Mouse (Mus musculus): ENCODE results near the gene Gpr39. TPM values are rescaled to one million over a fixed set of nuclear protein-coding genes. Genes with fewer than 3 reads are reported as not detected.
"Not testable (repeated sequence)": the region's sequence is repeated elsewhere in the genome, so short reads cannot be mapped to it uniquely, and the experiment has no call there.

The Gpr39 gene
- total RNA-seq (2017), result not detected in 2 replicates

DNA sequence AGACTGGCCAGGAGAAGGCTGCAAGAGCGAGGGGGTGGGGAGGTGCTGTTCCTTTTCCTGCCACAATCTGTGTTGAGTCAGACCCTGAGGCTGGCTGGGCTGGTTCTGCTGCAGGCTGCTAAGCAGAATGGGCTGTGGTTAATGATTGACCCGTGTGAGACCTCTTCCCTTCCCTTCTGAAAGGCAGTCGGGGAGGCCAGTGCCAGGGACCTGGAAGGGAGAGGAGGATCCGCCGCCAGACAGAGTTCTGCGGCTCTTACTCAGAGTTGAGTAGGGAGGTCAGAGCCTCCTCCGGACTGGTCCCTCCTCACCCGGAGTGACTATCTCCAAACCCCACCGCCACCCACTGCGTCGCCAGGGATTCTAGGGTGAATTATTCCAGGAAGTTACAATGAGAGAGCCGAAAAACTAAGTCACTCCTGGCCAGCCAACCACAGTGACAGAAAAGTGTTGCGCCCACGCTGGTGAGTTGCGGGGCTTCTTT, at the start of gene Gpr39:
Gene Gpr39, plus strand, starts transcription at position 206 of the 484 bp plus-strand sequence.
- ATAC-seq (replicated peaks in 1 of 2; ENCODE audit: insufficient read depth in 1 of 2, low FRiP score in 2 of 2, low TSS enrichment in 1 of 2, low read depth in 1 of 2, poor library complexity in 2 of 2, severe bottlenecking in 2 of 2), result peak; percentile 93 to 95

- ATAC-seq (replicated peaks in 1 of 2; ENCODE audit: insufficient read depth in 1 of 2, low FRiP score in 2 of 2, low TSS enrichment in 1 of 2, low read depth in 1 of 2, poor library complexity in 2 of 2, severe bottlenecking in 2 of 2), result no peak
Observed at GRCm38 (mm10) chr1:125639501-125640253, 37.1 kb upstream of the Gpr39 start.

DNA sequence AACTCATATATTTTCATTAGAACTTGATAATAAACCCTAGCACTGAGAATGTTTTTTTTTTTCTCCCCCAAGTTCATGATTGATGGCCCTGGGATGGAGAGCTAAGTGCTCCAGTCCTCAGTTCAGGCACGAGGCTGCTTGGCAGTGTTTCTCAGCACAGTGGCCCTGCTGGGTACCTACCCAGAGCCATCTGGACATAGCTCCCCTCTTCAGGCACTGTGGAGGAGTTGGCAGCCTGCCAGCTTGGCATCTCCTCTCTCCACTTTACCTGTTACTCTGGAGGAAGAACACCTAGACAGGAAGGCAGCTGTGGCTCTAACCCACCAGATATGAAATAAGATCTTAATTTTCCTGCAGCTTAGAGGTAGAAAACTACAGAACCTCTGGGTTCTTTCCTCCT, 33.2 kb upstream of the Gpr39 start:
- no peak for ATAC-seq (replicated peaks in 1 of 2; ENCODE audit: insufficient read depth in 1 of 2, low FRiP score in 2 of 2, low TSS enrichment in 1 of 2, low read depth in 1 of 2, poor library complexity in 2 of 2, severe bottlenecking in 2 of 2)

- not testable (repeated sequence) for ATAC-seq (replicated peaks in 1 of 2; ENCODE audit: insufficient read depth in 1 of 2, low FRiP score in 2 of 2, low TSS enrichment in 1 of 2, low read depth in 1 of 2, poor library complexity in 2 of 2, severe bottlenecking in 2 of 2)
Observed at GRCm38 (mm10) chr1:125646816-125647215, 30.0 kb upstream of the Gpr39 start.

- no peak for ATAC-seq (replicated peaks in 1 of 2; ENCODE audit: insufficient read depth in 1 of 2, low FRiP score in 2 of 2, low TSS enrichment in 1 of 2, low read depth in 1 of 2, poor library complexity in 2 of 2, severe bottlenecking in 2 of 2)
Observed at GRCm38 (mm10) chr1:125648011-125648410, 28.8 kb upstream of the Gpr39 start.

DNA sequence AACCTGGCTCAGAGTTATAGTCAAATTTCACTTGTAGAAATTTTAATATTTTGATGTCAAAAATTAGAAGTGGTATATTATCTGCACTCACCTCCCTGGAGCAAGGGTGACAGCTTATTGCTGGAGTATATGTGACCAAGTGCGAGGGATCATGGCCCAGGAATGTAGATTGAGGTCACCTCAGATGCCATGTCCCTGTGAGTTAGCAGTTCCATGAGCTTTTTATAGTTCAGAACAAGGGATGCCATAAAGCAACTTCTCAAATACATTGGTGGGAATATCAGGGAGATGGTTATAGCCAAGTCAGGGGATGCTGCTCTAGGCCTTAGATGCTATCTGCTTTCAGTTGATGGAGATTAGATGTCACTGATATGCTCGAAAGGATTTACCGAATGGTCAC, 27.7 kb upstream of the Gpr39 start:
- ATAC-seq (replicated peaks in 1 of 2; ENCODE audit: insufficient read depth in 1 of 2, low FRiP score in 2 of 2, low TSS enrichment in 1 of 2, low read depth in 1 of 2, poor library complexity in 2 of 2, severe bottlenecking in 2 of 2), result no peak

DNA sequence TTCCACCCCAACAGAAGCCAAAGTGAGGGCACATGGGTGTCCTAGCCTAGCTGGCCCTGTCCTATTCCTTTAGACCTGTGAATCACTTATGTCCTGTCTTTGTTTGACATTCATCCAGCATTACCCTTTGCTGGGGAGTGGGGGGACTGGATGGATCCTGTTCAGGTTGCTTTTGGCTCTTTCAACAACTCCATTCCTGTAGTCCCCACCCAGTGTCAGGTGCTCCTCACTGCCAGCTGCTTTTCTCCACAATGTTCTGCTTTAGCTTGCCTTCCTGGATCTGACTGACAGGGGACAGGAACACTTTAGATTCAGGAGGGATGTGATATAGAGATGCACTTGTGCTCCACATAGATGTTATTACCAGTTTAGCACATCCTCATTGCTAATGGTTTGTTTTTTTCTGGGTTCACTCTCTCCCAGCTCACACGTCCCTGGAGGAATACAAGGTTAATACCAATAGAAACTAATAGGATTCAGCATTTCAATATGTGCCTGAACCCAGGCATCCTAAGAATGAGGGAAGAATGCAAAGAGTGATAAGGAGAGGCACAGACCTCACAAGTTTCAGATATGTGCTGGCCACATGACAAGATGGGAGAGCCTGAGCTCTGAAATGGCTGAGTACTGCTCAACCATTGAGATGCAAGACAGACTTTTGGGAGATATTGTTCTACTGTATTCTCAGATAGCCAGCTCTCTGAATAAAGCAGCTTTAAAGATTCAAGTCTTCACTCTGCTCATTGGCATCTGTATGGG, 23.8 kb upstream of the Gpr39 start:
- ATAC-seq (replicated peaks in 1 of 2; ENCODE audit: insufficient read depth in 1 of 2, low FRiP score in 2 of 2, low TSS enrichment in 1 of 2, low read depth in 1 of 2, poor library complexity in 2 of 2, severe bottlenecking in 2 of 2), result no peak

DNA sequence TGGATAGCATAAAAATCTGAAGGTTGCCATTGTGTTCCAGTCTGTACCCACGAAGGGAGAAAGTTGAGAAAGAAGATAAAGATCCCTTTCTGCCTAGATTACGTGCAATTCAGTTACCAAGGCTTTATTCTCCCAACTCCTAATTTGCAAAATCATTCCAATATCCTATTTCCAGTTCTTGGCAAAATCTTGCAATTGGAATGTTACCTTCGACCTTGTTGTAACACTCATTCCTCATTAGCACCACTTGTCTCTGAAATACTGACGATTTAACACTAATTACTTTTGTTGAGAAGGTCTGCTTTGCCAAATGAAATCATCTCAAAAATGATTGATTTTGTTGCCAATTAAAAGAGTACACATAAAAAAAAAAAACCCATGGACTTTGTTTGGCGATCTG, 19.4 kb upstream of the Gpr39 start:
- ATAC-seq (replicated peaks in 1 of 2; ENCODE audit: insufficient read depth in 1 of 2, low FRiP score in 2 of 2, low TSS enrichment in 1 of 2, low read depth in 1 of 2, poor library complexity in 2 of 2, severe bottlenecking in 2 of 2), result no peak

DNA sequence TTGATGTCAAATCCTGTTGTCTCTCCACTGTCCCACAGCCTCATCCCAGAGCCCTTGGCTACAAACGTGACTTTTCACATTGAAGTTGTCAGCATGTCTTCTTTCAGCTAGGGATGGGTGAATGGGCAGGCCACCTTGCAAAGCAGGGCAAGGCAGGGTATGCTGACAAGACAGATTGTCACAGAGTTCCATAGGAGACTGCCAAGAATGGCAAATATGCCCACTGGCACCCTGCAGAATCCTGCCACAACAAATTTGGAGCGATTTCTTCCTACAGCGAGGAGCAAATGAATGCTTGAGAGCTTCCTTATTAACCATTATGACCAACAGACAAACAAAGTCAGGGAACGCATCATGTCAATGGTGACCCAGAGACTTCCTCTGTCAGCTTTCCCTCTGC, 16.6 kb upstream of the Gpr39 start:
- no peak for ATAC-seq (replicated peaks in 1 of 2; ENCODE audit: insufficient read depth in 1 of 2, low FRiP score in 2 of 2, low TSS enrichment in 1 of 2, low read depth in 1 of 2, poor library complexity in 2 of 2, severe bottlenecking in 2 of 2)

DNA sequence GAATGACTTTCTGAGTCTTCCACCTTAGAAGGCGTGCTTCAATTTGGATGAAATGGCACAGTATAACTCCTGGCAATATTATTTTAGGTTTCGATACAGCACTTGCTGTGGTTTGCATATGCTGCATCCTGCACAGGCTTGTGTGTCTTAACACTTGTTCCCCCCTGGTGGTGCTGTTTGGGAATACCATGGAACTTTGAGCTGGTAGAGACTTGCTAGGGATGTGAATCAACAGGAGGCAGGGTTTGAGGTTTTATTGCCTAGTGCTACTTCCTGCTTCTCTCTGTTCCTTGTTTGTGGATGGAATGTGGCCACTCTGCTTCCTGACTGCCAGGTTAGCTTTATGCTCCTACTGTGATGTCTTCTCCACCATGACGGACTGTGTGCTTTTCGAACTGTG, 15.9 kb upstream of the Gpr39 start:
- ATAC-seq (replicated peaks in 1 of 2; ENCODE audit: insufficient read depth in 1 of 2, low FRiP score in 2 of 2, low TSS enrichment in 1 of 2, low read depth in 1 of 2, poor library complexity in 2 of 2, severe bottlenecking in 2 of 2), result no peak

DNA sequence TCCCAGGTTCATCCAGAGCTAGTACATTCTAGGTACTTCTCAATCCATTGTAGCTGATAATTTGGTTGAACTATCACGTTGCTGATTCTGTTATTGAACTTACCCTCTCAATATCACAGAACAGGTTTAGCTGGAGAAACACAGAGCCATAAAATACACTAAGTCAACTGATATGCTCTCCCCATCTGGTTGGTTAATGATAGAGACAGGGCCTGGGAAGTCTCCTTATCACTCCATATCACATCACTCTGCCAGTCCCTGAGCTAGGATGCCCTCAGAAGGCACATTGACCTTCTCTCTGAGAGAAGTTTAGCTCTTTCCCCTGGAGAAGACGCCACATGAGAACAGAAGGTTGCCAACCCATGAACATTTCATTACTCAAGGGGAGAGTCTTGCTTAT, 14.7 kb upstream of the Gpr39 start:
- ATAC-seq (replicated peaks in 1 of 2; ENCODE audit: insufficient read depth in 1 of 2, low FRiP score in 2 of 2, low TSS enrichment in 1 of 2, low read depth in 1 of 2, poor library complexity in 2 of 2, severe bottlenecking in 2 of 2), result no peak

DNA sequence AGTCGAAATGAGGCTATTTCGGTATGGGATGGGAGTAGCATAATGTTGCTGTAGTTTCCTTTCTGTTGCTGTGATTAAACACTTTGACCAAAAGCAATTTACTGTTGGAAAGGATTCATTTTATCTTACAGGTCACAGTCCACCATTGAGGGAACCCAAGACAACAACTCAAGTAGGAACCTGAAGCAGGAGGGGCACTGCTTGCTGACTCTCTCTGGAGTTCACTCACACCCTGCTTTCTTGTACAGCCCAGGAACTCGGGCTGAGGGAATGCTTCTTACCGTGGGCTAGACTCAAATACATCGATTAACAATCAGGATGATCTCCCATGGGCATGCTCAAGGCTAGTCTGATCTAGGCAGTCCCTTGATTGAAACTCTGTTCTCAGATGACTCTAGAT, 14.1 kb upstream of the Gpr39 start:
- no peak for ATAC-seq (replicated peaks in 1 of 2; ENCODE audit: insufficient read depth in 1 of 2, low FRiP score in 2 of 2, low TSS enrichment in 1 of 2, low read depth in 1 of 2, poor library complexity in 2 of 2, severe bottlenecking in 2 of 2)

DNA sequence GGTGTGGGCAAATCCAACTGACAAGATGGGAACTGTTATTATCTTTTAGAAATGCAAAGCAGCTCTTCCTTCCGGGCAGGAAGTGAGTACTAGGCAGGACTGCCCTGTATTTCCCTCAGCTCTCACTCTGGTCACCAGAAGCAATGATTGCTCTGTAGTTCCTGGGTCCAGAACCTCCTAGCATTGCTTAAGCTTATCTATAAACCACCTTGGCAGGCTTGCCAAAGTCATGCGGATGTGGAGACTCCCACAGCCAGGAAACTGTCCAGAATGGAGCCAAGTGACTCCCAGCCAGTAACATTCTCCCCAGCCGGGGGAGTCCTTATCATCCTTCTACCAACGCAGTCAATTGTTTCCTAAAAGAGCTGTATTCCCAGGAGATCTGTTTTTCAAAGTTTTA, 13.7 kb upstream of the Gpr39 start:
- peak; percentile 59 to 78 for ATAC-seq (replicated peaks in 1 of 2; ENCODE audit: insufficient read depth in 1 of 2, low FRiP score in 2 of 2, low TSS enrichment in 1 of 2, low read depth in 1 of 2, poor library complexity in 2 of 2, severe bottlenecking in 2 of 2)

DNA sequence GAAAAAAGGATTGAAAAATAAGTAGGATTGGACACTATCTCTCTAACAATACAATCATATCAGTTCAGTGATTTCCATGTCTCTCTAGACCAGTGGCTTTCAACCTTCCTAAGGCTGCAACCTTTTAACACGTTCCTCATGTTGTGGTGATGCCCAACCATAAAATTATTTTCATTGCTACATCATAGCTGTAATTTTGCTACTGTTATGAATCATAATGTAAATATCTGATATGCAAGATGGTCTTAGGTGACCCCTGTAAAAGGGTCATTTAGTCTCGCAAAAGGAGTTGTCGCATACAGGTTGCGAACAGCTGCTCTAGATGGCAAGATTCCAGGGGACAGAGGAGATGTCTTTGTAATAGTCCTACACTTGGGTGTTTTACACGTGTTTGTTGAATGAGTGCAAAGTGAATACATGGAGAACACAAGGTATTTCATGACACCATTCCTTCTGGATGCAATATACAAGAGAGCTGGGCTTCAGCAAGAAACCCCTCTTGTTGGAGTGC, 11.6 kb upstream of the Gpr39 start:
- ATAC-seq (replicated peaks in 1 of 2; ENCODE audit: insufficient read depth in 1 of 2, low FRiP score in 2 of 2, low TSS enrichment in 1 of 2, low read depth in 1 of 2, poor library complexity in 2 of 2, severe bottlenecking in 2 of 2), result no peak

GRCm38 (mm10) chr1:125669035-125669434, 7.8 kb upstream of the Gpr39 start:
- 0 out of 4 replicates have a peak, but pooled peaks of 1 of the 2 experiments have one; percentile 46 for ATAC-seq (replicated peaks in 1 of 2; ENCODE audit: insufficient read depth in 1 of 2, low FRiP score in 2 of 2, low TSS enrichment in 1 of 2, low read depth in 1 of 2, poor library complexity in 2 of 2, severe bottlenecking in 2 of 2)

DNA sequence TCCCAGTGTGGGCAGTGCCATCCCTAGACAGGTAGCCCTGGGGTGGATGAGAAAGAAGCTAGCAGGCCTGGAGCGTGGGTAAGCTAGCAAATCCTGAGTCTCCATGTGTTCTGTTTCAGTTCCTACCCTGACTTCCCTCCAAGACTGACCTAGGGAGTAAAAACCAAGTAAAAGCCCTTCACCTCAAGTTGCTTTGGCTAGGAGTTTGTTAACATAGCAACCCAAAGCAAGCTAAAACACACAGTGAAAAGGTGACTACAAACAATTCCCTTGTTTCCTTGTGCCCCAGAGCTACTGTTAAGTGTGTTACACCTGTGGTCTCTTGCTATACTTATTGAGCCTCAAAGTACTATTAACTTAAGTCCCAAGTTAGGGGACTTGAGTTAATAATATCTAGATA, 1.6 kb upstream of the Gpr39 start:
- ATAC-seq (replicated peaks in 1 of 2; ENCODE audit: insufficient read depth in 1 of 2, low FRiP score in 2 of 2, low TSS enrichment in 1 of 2, low read depth in 1 of 2, poor library complexity in 2 of 2, severe bottlenecking in 2 of 2), result no peak

DNA sequence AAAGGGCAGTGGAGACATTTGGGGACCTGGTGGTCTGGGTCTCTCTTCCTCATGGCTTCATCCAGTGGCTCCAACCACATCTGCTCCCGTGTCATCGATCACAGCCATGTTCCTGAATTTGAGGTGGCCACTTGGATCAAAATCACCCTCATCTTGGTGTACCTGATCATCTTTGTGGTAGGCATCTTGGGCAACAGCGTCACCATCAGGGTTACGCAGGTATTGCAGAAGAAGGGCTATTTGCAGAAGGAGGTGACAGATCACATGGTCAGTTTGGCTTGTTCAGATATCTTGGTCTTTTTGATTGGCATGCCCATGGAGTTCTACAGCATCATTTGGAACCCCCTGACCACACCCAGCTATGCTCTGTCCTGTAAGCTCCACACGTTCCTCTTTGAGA, 491 bp downstream of the Gpr39 start:
- ATAC-seq (replicated peaks in 1 of 2; ENCODE audit: insufficient read depth in 1 of 2, low FRiP score in 2 of 2, low TSS enrichment in 1 of 2, low read depth in 1 of 2, poor library complexity in 2 of 2, severe bottlenecking in 2 of 2), result 0 out of 4 replicates have a peak, but pooled peaks of 1 of the 2 experiments have one; percentile 2

DNA sequence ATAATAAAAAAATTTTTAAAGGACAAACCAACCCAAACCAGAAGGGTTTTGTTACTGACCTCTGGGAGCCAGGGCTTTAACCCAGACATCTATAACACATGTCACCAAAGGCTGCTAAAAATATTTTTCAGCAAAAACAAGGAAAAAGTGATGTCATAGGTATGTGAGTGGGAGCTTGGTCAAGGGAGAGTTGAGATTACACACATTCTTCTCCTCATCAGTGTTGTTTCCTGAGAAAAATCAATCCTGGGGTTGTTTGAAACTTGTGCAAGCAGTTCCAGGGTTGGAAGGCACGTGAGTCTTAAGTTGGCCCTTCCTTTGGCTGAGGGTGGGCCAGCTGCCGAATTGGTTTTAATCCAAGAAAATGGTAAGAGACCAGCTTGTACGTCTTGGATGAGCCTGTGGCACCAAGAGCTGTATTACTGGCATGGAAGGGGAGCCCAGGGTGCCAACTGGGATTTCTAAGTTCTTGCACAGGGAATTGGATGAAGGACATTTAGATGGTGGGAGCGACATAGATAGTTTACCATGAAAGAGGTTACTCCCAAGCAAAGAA, 2.8 kb downstream of the Gpr39 start:
- no peak for ATAC-seq (replicated peaks in 1 of 2; ENCODE audit: insufficient read depth in 1 of 2, low FRiP score in 2 of 2, low TSS enrichment in 1 of 2, low read depth in 1 of 2, poor library complexity in 2 of 2, severe bottlenecking in 2 of 2)

Data from hematopoietic stem cell, adult 5-6 weeks (primary cell).